Mouse (Mus musculus) cortical plate, adult 2 months (tissue): Measurements from ENCODE around the gene Tmem87a. TPM values are rescaled to one million over a fixed set of nuclear protein-coding genes. Genes with fewer than 3 reads are reported as not detected.

Experiments
- H3K27ac ChIP-seq: fragments of 200-500 bp; 2 replicates; pipeline ENCODE4 v1.5.1; 2012; ENCODE audit warnings: low read length, control low read depth, inconsistent platforms; ENCODE audit not compliant: insufficient read depth
- H3K4me1 ChIP-seq: fragments of 200-500 bp; 2 replicates; pipeline ENCODE4 v1.6.1; 2011; ENCODE audit warnings: low read length; ENCODE audit not compliant: control insufficient read depth, insufficient read depth
- H3K4me3 ChIP-seq: fragments of 200-500 bp; 2 replicates; pipeline ENCODE4 v1.5.1; 2011; ENCODE audit warnings: mild to moderate bottlenecking, low read length, control low read depth; ENCODE audit not compliant: insufficient read depth
- CTCF ChIP-seq: fragments of 200-500 bp; IDR thresholded peaks from 2 replicates; pipeline ENCODE4 v1.5.1; 2011; ENCODE audit warnings: mild to moderate bottlenecking, control low read depth, low read length; ENCODE audit not compliant: insufficient read depth; ENCODE audit errors: extremely low read depth
- POLR2A ChIP-seq: fragments of 200-500 bp; IDR thresholded peaks from 2 replicates; pipeline ENCODE4 v1.6.1; 2011; ENCODE audit warnings: mild to moderate bottlenecking, low read length, control low read depth; ENCODE audit not compliant: insufficient read depth; ENCODE audit errors: extremely low read depth
- polyA plus RNA-seq: library from polyadenylated mRNA; depleted of rRNA; stranded (reverse); fragments of >200 nt; gene quantifications from 2 replicates; pipeline ENCODE4 v1.2.3, GENCODE M21; 2012

Tmem87a gene
- polyA plus RNA-seq, 1 experiment: 24.4 TPM

DNA sequence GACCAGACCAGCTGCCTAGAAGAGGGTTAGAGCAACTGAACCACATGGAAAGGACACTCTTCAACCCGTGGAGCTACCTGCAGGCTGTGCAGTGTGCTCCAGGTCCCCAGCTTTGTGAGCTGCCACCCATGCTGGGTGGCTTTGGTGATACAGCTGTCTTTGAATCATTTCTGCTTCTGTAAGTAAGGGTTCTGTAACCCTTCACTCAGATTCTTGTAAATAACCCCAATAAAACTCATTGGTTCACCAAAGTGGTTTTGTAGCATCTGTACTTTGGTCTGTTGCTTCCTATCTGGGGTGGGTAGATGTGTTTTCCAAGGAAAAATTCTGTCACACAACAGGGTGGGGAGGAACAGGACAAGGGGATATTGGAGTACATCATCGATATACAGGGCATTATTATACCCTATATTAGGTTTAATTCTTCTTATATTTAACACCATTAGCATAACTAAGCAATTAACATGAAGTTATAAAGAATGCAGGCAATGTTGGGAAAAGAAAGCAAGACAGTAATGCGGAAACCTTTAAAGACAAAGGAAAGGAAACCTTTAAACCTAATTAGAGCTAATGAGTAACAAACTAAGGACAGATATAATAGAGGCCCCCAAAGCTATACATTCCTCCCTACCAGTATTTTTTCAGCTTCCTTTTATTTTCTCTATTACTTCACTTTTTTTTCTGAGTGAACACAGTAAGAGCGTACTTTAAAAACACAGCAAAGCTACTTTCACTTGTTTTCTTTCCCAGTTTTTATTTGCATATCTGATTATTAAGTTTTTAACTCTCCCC is 36.3 kb downstream of the Tmem87a start:
- no peak overlapping the region for H3K27ac ChIP-seq
- TF ChIP-seq POLR2A: no peak
- no peak for TF ChIP-seq CTCF
- no peak overlapping the region for H3K4me3 ChIP-seq
- H3K4me1 ChIP-seq: no peaks in the 10 kb centered on the region

DNA sequence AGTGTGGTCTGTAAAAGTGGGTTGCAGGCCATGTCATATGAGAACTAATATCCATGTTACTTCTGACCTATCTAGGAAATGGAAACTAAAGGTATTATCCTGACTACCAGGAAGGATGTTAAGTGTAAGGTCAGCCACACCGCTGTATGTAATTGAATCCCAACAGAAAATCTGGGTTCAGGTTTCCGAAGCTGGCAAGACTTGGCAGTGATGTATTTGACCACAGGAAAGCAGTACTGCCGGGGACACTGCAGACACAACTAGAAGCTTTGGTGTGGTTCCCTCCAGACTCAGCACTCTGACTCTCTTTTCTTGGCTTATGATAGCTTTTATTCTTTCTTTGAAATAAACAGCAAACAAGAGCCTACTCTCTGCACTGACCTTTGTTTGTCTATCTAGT is 37.4 kb downstream of the Tmem87a start:
- TF ChIP-seq POLR2A: no peak
- TF ChIP-seq CTCF: no peak
- H3K27ac ChIP-seq: no peak overlapping the region
- H3K4me3 ChIP-seq: no peak overlapping the region
- no peaks in the 10 kb centered on the region for H3K4me1 ChIP-seq

DNA sequence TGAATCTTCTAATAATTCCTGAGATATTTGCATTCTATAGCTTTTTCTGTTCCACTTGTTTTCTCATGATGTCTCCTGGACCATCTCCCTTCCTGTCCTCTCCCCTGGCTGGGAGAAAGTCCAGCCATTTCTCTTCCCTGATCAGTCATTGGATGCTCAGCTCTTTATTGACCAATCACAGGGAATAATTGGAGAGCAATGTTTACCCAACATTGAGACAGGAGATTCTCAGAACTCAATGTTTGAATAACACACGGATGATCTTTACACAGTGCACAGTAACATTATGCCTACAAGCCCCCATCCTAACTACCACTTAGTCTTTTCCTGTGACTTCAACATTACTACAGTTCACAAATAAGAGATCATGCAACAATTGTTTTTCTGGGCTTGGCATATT is 43.5 kb downstream of the Tmem87a start:
- TF ChIP-seq CTCF (no peak), POLR2A (no peak)
- no peak overlapping the region for H3K27ac ChIP-seq
- H3K4me3 ChIP-seq: no peak overlapping the region
- H3K4me1 ChIP-seq: no peaks in the 10 kb centered on the region

DNA sequence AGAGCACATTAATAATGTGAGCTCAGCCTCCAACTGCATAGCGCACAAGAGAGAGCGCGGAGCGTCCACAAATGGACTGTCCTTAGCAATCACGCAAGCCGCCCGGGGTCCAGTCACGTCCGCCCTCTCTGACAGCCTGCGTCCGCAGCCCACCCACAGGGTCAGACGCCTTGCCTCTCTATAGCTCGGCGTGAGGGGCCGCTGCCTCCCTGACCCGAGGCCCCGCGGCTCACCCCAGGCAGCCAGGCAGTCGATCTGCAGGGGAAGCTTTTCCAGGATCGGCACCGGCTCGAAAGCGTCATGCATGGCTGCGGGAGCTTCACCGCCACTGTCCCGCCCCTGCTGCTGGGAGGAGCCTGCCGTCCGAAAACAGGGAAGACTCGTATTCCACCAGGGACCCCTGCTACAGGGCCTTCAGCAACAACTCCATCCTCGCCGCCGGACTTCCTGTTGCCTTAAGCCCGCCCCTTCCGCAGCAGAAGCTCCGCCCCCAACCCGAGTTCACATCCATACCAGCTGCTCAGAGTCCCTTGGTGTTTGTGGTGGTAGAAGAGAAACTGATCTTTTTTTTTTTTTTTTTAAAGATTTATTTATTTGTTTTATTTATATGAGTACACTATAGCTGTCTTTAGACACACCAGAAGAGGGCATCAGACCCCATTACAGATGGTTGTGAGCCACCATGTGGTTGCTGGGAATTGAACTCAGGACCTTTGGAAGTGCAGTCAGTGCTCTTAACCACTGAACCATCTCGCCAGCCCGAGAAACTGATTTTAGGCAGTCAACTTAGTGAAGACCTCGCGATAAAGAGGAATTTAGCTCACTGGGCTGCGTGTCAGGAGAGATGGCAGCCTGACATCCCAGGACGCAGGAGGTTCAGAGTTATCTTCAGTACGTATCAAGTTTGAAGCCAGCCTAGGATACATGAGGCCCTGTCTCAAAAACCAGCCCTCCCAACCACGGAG is 50.9 kb downstream of the Tmem87a start, which contains the start of gene Vps39:
TSS of gene Vps39 (minus strand) at position 456 of the 965 bp plus-strand sequence.
- Histone ChIP-seq H3K27ac (no peak within 1 kb of the TSS), H3K4me1 (no peaks in the 10 kb centered on the region; the same call in 1 of the 2 replicates), H3K4me3 (peak within 1 kb of the TSS; percentile 98)
- peak; percentile 88 for TF ChIP-seq POLR2A
- no peak for TF ChIP-seq CTCF

DNA sequence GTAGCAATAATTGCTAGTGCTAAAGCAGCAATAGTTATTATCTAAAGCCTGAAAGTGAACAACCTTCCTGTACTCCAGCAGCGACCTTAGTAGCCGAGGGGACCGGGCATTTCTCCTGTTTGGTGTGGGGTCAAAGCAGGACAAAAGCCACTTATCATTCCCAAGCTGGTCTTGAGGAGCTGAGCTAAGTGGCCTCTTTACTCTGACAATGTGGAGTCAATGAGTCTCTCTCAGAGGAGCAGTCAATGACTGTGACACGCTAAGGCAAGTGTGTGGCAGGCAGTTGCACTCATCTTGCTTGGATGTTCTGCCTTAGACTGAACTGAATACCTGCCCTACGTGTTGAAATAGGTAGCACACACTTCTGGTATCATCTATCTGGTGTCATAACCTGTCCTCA is 52.6 kb downstream of the Tmem87a start:
- Histone ChIP-seq H3K27ac (no peak overlapping the region), H3K4me3 (peak overlapping the region; percentile 98; the same call in 1 of the 2 replicates), H3K4me1 (no peaks in the 10 kb centered on the region; the same call in 1 of the 2 replicates)
- TF ChIP-seq POLR2A (no peak), CTCF (no peak)

DNA sequence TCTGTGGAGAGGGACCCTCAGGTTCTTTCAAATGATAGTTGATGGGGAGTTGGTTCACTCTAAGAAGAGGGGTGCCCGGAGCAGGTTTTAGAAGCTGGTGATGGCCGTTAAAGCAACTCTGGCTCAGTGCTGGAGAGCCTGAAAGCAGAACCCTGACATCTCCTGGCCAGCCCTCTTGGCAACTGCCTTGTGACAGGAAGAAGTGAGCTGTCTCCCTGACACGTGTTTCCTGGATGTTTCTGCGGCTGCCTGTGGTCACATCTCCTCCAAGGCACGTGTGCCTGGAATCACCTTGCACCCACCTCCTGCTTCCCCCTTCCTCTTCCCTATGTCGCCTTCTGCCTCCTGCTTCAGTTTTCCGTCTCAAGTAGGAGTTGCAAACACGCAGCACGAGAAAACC is 55.8 kb downstream of the Tmem87a start:
- no peak overlapping the region for H3K4me3 ChIP-seq
- TF ChIP-seq CTCF (no peak), POLR2A (no peak)
- no peak overlapping the region for H3K27ac ChIP-seq
- H3K4me1 ChIP-seq: no peaks in the 10 kb centered on the region; the same call in 1 of the 2 replicates

DNA sequence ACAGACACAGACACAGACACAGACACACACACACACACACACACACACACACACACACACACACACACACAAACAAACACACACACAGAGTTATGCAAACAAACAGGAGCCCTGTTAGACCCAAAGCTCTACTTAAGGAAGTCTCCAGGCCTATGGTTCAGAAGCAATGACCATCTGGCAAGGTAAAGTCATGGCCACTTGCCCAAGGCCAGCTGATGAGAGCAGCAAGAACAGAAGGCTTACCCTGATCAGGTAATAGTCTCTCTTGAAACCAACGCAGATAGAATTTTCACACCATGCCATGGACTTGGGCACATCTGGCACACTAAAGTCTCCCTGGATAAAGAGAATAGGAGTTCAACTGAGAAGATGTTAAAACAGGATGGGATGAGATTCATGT is 62.2 kb downstream of the Tmem87a start:
- Histone ChIP-seq H3K4me3 (no peak overlapping the region), H3K27ac (no peak overlapping the region), H3K4me1 (no peaks in the 10 kb centered on the region)
- no peak for TF ChIP-seq POLR2A
- no peak for TF ChIP-seq CTCF

DNA sequence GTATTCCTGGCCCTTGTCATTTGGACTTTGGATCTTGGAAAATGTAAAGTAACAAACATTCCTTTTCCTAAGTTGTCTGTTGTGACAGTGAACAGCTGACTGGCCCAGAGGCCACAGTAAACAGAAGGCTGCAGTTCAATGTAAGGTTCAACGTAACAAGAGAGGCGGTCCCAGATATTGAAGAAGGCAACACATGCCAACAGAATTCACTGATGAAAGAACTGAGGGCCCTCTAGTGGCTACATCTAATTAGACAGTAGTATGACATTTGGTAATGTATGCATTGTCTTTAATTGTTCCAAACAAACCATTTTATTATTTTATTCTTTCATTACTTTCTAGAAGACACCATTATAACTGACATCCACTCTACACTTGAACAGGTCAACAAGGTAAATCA is 66.0 kb downstream of the Tmem87a start:
- H3K4me1 ChIP-seq: no peaks in the 10 kb centered on the region
- H3K27ac ChIP-seq: no peak overlapping the region
- TF ChIP-seq POLR2A (no peak), CTCF (0 out of 2 replicates have a peak, but pooled peaks have one; percentile 7)
- no peak overlapping the region for H3K4me3 ChIP-seq

DNA sequence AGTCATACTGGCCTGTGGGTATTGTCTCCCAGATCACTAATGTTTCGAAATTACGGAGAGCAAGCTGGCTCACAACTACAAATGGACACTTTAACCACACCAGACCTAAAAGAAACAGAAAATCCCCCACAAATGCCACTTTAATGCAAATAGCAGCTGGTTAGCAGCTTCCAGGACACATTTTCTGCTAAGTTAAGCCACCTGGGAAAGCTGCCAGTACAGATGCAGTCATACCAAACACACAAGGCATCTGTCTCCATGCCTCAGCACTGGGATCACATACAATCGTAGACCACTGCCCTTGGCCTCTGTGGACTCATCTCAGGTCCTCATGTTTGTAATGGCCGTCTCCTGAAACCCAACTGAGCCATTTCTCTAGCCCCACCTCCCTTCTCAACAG is 72.3 kb downstream of the Tmem87a start:
- TF ChIP-seq CTCF (no peak), POLR2A (no peak)
- Histone ChIP-seq H3K27ac (no peak overlapping the region), H3K4me1 (no peaks in the 10 kb centered on the region), H3K4me3 (no peak overlapping the region)

DNA sequence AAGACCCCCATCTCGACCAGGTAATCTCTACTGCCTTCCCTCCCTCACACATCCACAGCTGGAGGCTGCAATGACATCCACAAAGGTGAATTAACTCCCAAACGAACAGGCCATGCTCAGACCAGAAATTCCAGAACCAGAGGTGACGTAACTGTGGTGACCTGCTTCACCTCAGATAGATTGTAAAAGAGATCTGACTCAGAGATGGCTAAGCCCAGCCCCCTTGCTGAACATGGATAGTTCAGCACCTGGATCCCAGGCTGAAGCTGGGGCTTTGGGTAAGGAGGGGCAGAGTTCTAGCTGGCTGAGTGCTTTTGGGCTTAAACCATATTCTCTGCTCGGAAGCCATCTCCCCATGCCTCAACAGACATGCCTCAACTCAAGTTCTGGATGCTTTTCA is 88.8 kb downstream of the Tmem87a start:
- Histone ChIP-seq H3K4me1 (no peaks in the 10 kb centered on the region), H3K4me3 (no peak overlapping the region), H3K27ac (no peak overlapping the region)
- TF ChIP-seq POLR2A (no peak), CTCF (no peak)
